ENCODE assay signal across 10 mouse cellular contexts in the genomic region with DNA sequence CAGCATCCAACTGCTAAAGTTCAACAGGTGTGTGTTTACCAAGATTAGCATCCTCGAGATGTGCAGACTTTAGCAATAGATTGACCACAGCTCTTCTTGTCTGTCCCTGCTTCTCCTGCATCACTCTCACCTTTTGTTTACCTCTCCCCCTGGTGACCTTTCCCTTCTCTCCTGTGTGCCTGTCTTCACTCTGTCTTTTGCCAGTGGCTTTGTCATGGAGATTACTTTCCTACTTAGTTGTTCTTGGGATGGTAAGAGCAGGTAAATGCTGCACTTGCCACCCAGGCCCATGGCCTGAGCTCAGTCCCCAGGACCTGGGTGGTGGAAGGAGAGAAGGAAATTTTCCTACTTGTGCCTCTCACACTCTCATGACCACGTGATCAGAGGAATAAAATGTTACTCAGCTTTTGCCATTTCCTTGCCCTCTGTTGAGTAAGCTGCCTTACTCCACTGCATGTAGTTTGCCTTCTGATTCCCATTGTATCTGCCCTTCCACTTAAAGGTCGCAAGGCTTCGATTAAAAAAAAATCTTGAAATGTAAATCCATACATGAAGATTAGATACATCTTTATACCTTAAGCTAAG. TPM values are rescaled to one million over a fixed set of nuclear protein-coding genes. Genes with fewer than 3 reads are reported as not detected.
DNase-seq lines count a peak whose midpoint lies in the region; ATAC-seq and TF ChIP-seq lines count a peak whose summit lies in the region.
"Had no signal": no experiment of that assay in that cellular context is flagged by ENCODE, and none has a peak within 500 bp of the region (broad histone marks: within the 10 kb centered on the region; RNA-seq: fewer than 3 reads in every experiment).

No protein-coding gene starts in this region.

- H3K36me3 ChIP-seq in heart, embryonic 11.5 days (ENCODE audit: control insufficient read depth, insufficient read depth, low read length), result 0 out of 2 replicates have a peak, but pooled peaks cover 2% of the 10 kb centered on the region
- peaks cover 2% of the 10 kb centered on the region; the same call in 1 of the 2 replicates for H3K36me3 ChIP-seq in stomach, embryonic 14.5 days (ENCODE audit: control insufficient read depth, insufficient read depth, low read length)
- H3K36me3 ChIP-seq in stomach, postnatal 0 days (ENCODE audit: control insufficient read depth, insufficient read depth, low read length), result no peaks in the 10 kb centered on the region
- H3K36me3 ChIP-seq in liver, embryonic 12.5 days, result peaks cover 27% of the 10 kb centered on the region

- no peak overlapping the region for H3K27ac ChIP-seq in heart, embryonic 11.5 days (ENCODE audit: low read depth, low read length)
- no peak overlapping the region for H3K27ac ChIP-seq in stomach, embryonic 14.5 days (ENCODE audit: low read length)
- H3K27ac ChIP-seq in stomach, postnatal 0 days (replicated peaks), result no peak overlapping the region
- H3K27ac ChIP-seq in liver, embryonic 12.5 days, result no peak overlapping the region

- TF ChIP-seq CTCF in stomach, postnatal 0 days (IDR thresholded peaks at IDR 0.05; ENCODE audit: low read depth), result no peak

- no peaks in the 10 kb centered on the region for H3K27me3 ChIP-seq in heart, embryonic 11.5 days (ENCODE audit: control insufficient read depth, insufficient read depth, low read length)
- no peaks in the 10 kb centered on the region for H3K27me3 ChIP-seq in stomach, embryonic 14.5 days (ENCODE audit: control insufficient read depth, insufficient read depth, low read length)
- H3K27me3 ChIP-seq in stomach, postnatal 0 days (ENCODE audit: control insufficient read depth, insufficient read depth, low read length), result no peaks in the 10 kb centered on the region
- no peaks in the 10 kb centered on the region for H3K27me3 ChIP-seq in liver, embryonic 12.5 days (replicated peaks)

- no peak overlapping the region for H3K9ac ChIP-seq in heart, embryonic 11.5 days (ENCODE audit: low read depth, low read length)
- H3K9ac ChIP-seq in stomach, embryonic 14.5 days (replicated peaks; ENCODE audit: low read depth, low read length), result no peak overlapping the region
- no peak overlapping the region for H3K9ac ChIP-seq in stomach, postnatal 0 days (ENCODE audit: low read length)
- peak overlapping the region; percentile 81; the same call in 1 of the 2 replicates for H3K9ac ChIP-seq in liver, embryonic 12.5 days

- H3K4me1 ChIP-seq in heart, embryonic 11.5 days (ENCODE audit: control insufficient read depth, insufficient read depth, low read length), result peaks cover 12% of the 10 kb centered on the region
- peaks cover 15% of the 10 kb centered on the region for H3K4me1 ChIP-seq in stomach, embryonic 14.5 days (ENCODE audit: control insufficient read depth, insufficient read depth, low read length)
- H3K4me1 ChIP-seq in stomach, postnatal 0 days (replicated peaks; ENCODE audit: control insufficient read depth, insufficient read depth), result no peaks in the 10 kb centered on the region
- peaks cover 41% of the 10 kb centered on the region for H3K4me1 ChIP-seq in liver, embryonic 12.5 days

- H3K4me2 ChIP-seq in heart, embryonic 11.5 days, result peak overlapping the region; percentile 75
- H3K4me2 ChIP-seq in stomach, embryonic 14.5 days (replicated peaks; ENCODE audit: low read depth, low read length), result peak overlapping the region; percentile 66
- no peak overlapping the region for H3K4me2 ChIP-seq in stomach, postnatal 0 days (replicated peaks; ENCODE audit: low read depth)
- H3K4me2 ChIP-seq in liver, embryonic 12.5 days, result peak overlapping the region; percentile 90

- H3K4me3 ChIP-seq in heart, embryonic 11.5 days (ENCODE audit: low read depth, low read length), result peak overlapping the region; percentile 88; the same call in 1 of the 2 replicates
- H3K4me3 ChIP-seq in stomach, embryonic 14.5 days (ENCODE audit: low read depth, low read length), result peak overlapping the region; percentile 46; the same call in 1 of the 2 replicates
- H3K4me3 ChIP-seq in stomach, postnatal 0 days (ENCODE audit: low read depth, low read length), result no peak overlapping the region
- H3K4me3 ChIP-seq in liver, embryonic 12.5 days, result peak overlapping the region; percentile 91

- no peaks in the 10 kb centered on the region for H3K9me3 ChIP-seq in heart, embryonic 11.5 days (replicated peaks; ENCODE audit: control insufficient read depth, low read length)
- no peaks in the 10 kb centered on the region for H3K9me3 ChIP-seq in stomach, embryonic 14.5 days (ENCODE audit: control insufficient read depth, low read depth, low read length)
- H3K9me3 ChIP-seq in stomach, postnatal 0 days (ENCODE audit: control insufficient read depth, low read length), result no peaks in the 10 kb centered on the region
- H3K9me3 ChIP-seq in liver, embryonic 12.5 days (replicated peaks), result no peaks in the 10 kb centered on the region

- 81% methylated on average over 4 of the region's 4 CpGs for WGBS in heart, embryonic 11.5 days (ENCODE audit: insufficient replicate concordance)
- WGBS in stomach, embryonic 14.5 days, result 62% methylated on average over 4 of the region's 4 CpGs
- 65% methylated on average over 4 of the region's 4 CpGs for WGBS in stomach, postnatal 0 days
- 72% methylated on average over 4 of the region's 4 CpGs for WGBS in liver, embryonic 12.5 days (ENCODE audit: insufficient replicate concordance)

- no peak for ATAC-seq in heart, embryonic 11.5 days (replicated peaks; ENCODE audit: insufficient number of reproducible peaks, low FRiP score, low TSS enrichment)
- ATAC-seq in stomach, embryonic 14.5 days (ENCODE audit: insufficient number of reproducible peaks, insufficient read depth, low FRiP score, low read depth), result no peak
- ATAC-seq in stomach, postnatal 0 days (ENCODE audit: low FRiP score, low TSS enrichment), result no peak
- ATAC-seq in liver, embryonic 12.5 days, result no peak

- intact Hi-C loops in heart, postnatal 14 days (cut with DNase I), result loop anchor here (5.0 kb wide), 2 partner anchors 68 to 117 kb away; no protein-coding TSS in a partner anchor

- no peak for TF ChIP-seq EP300 in stomach, postnatal 0 days (optimal IDR thresholded peaks at IDR 0.05)

- no peak for DNase-seq in heart, postnatal 14 days
- DNase-seq in stomach, postnatal 0 days (ENCODE audit: low spot score), result no peak
- DNase-seq in yolk sac, embryonic 10.5 days (ENCODE audit: low spot score), result no peak
- no peak for DNase-seq in cerebellum, postnatal 4 days (ENCODE audit: low spot score in 2 of 2)
- no peak for DNase-seq in spleen, adult 18-20 months
- DNase-seq: heart, postnatal 4 days; thymus, postnatal 14 days had no signal

RNA-seq across cellular contexts. Expression of gene Tmem60, which starts 2.1 kb away (rescaled TPM):
- polyA plus RNA-seq in heart, embryonic 11.5 days (2014; fragmentation: Nextera tagmentation; extraction: Ambion mirVana), result 46.7 and 51.8 TPM in 2 replicates
- 10 to 100 TPM; 22.0 to 22.3 TPM for total RNA-seq in heart, postnatal 14 days (2021)
- 55.1 and 59.2 TPM in 2 replicates for polyA plus RNA-seq in stomach, embryonic 14.5 days (2014; fragmentation: Nextera tagmentation; extraction: Ambion mirVana)
- polyA plus RNA-seq in stomach, postnatal 0 days (2015; fragmentation: Nextera tagmentation; extraction: Ambion mirVana), result 43.7 and 44.6 TPM in 2 replicates
- polyA plus RNA-seq in liver, embryonic 12.5 days (2016; fragmentation: Nextera tagmentation; extraction: Ambion mirVana), result 38.2 and 42.6 TPM in 2 replicates

RNA-seq across cellular contexts. Expression of gene Phtf2, which starts 2.2 kb away (rescaled TPM):
- 38.9 and 50.4 TPM in 2 replicates for polyA plus RNA-seq in heart, embryonic 11.5 days (2014; fragmentation: Nextera tagmentation; extraction: Ambion mirVana)
- total RNA-seq in heart, postnatal 14 days (2021), result 10 to 100 TPM; 70.3 to 82.1 TPM
- 14.9 and 16.5 TPM in 2 replicates for polyA plus RNA-seq in stomach, embryonic 14.5 days (2014; fragmentation: Nextera tagmentation; extraction: Ambion mirVana)
- 5.1 and 5.3 TPM in 2 replicates for polyA plus RNA-seq in stomach, postnatal 0 days (2015; fragmentation: Nextera tagmentation; extraction: Ambion mirVana)
- 11.6 and 11.9 TPM in 2 replicates for polyA plus RNA-seq in liver, embryonic 12.5 days (2016; fragmentation: Nextera tagmentation; extraction: Ambion mirVana)
